Mouse (Mus musculus): ENCODE measurements around the gene Thada.

DNA sequence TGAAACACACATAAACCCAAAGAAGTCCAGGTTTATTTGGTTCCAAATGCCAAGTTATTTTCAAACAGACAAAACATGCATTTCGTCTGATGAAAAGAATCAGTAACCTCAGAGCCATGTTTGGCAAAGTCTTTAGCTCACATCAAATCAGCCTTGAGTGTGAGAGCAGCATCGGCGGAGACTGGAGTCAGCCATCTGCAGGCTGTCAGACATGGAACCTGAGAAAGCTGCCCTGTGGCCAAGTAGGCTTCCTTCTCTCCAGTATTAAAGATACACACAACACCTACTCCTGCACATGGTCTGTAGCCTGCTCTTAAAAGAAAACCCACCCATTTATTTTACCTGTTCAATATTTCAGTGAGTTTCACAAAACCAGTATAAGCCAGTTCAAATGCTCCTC is 50.1 kb downstream of the Thada start:
- no peak for TF ChIP-seq CTCF (IDR thresholded peaks at IDR 0.05)
- no peak for TF ChIP-seq EP300 (IDR thresholded peaks at IDR 0.05; ENCODE audit: insufficient read depth, low read depth, low read length)

Measured in heart, adult 2 months (tissue).